Mouse (Mus musculus) limb, embryonic 11.5 days (tissue): ENCODE data around the gene Itm2c. TPM values are rescaled to one million over a fixed set of nuclear protein-coding genes. Genes with fewer than 3 reads are reported as not detected.

Experiments
- ATAC-seq: fragments of 200-750 bp; cut with Nextera tagmentation; 2 replicates; pipeline ENCODE4 v1.8.0; 2017; ENCODE audit warnings: low read depth; ENCODE audit not compliant: insufficient number of reproducible peaks, low FRiP score, low TSS enrichment
- DNase-seq: peaks from one replicate; pipeline ENCODE4 v3.0.0-alpha.2; 2015; ENCODE audit warnings: low spot score
- H3K27ac ChIP-seq: fragments of 300-500 bp; sonication (generic); replicated peaks from 2 replicates; pipeline ENCODE4 v1.5.1; 2014; ENCODE audit warnings: low read depth, mild to moderate bottlenecking, low read length
- H3K27me3 ChIP-seq: fragments of 300-500 bp; sonication (generic); 2 replicates; pipeline ENCODE4 v1.6.1; 2014; ENCODE audit warnings: mild to moderate bottlenecking, low read length, mixed read lengths; ENCODE audit not compliant: control insufficient read depth, insufficient read depth
- H3K36me3 ChIP-seq: fragments of 300-500 bp; sonication (generic); 2 replicates; pipeline ENCODE4 v1.6.1; 2014; ENCODE audit warnings: mild to moderate bottlenecking, low read length, moderate library complexity, mixed read lengths; ENCODE audit not compliant: control insufficient read depth, insufficient read depth
- H3K4me1 ChIP-seq: fragments of 300-500 bp; sonication (generic); 2 replicates; pipeline ENCODE4 v1.6.1; 2014; ENCODE audit warnings: low read length, mixed read lengths; ENCODE audit not compliant: control insufficient read depth, insufficient read depth
- H3K4me2 ChIP-seq: fragments of 300-500 bp; sonication (generic); 2 replicates; pipeline ENCODE4 v1.6.1; 2014; ENCODE audit warnings: low read depth, mild to moderate bottlenecking, moderate library complexity; ENCODE audit not compliant: severe bottlenecking
- H3K4me3 ChIP-seq: fragments of 300-500 bp; sonication (generic); 2 replicates; pipeline ENCODE4 v1.5.1; 2014; ENCODE audit warnings: low read depth, low read length
- H3K9ac ChIP-seq: fragments of 300-500 bp; sonication (generic); 2 replicates; pipeline ENCODE4 v1.6.1; 2014; ENCODE audit warnings: mild to moderate bottlenecking, low read length
- H3K9me3 ChIP-seq: fragments of 300-500 bp; sonication (generic); 2 replicates; pipeline ENCODE4 v1.6.1; 2016; ENCODE audit warnings: low read length; ENCODE audit not compliant: control insufficient read depth
- WGBS: fragments of 180-500 bp; shearing (Covaris S2); extraction: QIAGEN DNeasy Blood & Tissue Kit; methylation state at CpG from one replicate; pipeline ENCODE4 v1.1.7; 2014; 5-methylcytosine and 5-hydroxymethylcytosine counted together
- polyA plus RNA-seq: library from polyadenylated mRNA; unstranded; fragments of >200 nt; fragmentation: Nextera tagmentation; extraction: Ambion mirVana; gene quantifications from 2 replicates; pipeline ENCODE4 v1.2.1, GENCODE M21; 2014

Itm2c gene
- polyA plus RNA-seq, 1 experiment from 2014 or later: 125 TPM

DNA sequence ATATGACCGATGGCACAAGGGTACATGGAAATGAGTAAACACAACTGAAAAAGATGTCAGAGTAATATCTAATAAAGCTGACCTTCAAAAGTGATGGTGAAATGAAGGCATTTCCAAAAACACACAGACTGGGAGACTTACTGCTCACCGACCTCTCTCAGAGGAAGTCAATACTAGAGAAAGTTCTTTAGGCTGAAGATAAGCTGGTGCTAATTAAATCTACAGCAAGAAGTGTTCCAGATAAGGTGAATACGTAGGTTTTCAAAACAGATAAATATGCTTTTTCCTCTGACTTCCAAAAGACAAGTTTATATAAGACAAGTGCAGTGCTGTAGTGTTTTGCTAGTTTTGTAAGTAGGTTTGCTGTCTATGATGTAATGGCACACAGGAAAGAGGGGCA lies 37.8 kb upstream of the Itm2c start:
- Histone ChIP-seq H3K9me3 (no peaks in the 10 kb centered on the region), H3K4me1 (no peaks in the 10 kb centered on the region), H3K36me3 (peaks cover 6% of the 10 kb centered on the region; the same call in 1 of the 2 replicates), H3K27ac (no peak overlapping the region), H3K4me3 (no peak overlapping the region), H3K9ac (no peak overlapping the region), H3K27me3 (no peaks in the 10 kb centered on the region), H3K4me2 (no peak overlapping the region)
- 87% methylated on average over 3 of the region's 3 CpGs for WGBS
- DNase-seq (no peak), ATAC-seq (no peak)

- H3K9ac ChIP-seq: no peak overlapping the region
- H3K27me3 ChIP-seq: no peaks in the 10 kb centered on the region
- H3K4me1 ChIP-seq: no peaks in the 10 kb centered on the region
- H3K4me2 ChIP-seq: no peak overlapping the region
- no peak overlapping the region for H3K27ac ChIP-seq
- ATAC-seq (no peak), DNase-seq (no peak)
- no peak overlapping the region for H3K4me3 ChIP-seq
- peaks cover 6% of the 10 kb centered on the region; the same call in 1 of the 2 replicates for H3K36me3 ChIP-seq
- no peaks in the 10 kb centered on the region for H3K9me3 ChIP-seq
- 78% methylated on average over 6 of the region's 6 CpGs for WGBS
Observed at GRCm38 (mm10) chr1:85857261-85857754, 36.8 kb upstream of the Itm2c start.

DNA sequence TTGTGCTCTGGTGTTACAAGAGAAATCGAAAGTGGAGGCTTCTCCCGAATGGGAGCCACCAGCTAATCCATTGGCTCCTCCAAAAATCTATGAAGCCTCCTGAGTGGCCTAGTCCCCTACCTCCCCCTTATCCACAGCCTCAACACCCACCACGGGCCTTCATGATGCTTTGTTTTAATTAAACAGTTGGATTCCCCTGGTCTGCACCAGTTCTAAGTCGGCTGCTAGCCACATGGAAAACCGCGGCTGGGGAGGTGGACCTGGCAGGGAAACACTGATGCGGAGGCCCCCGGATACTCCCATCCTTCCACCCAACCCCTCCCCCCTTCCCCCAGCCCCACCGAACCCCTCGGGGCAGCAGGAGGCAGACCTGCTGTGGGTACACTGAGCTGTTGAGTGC lies 29.7 kb upstream of the Itm2c start:
- no peak for ATAC-seq
- no peaks in the 10 kb centered on the region for H3K9me3 ChIP-seq
- WGBS: 95% methylated on average over 10 of the region's 10 CpGs

DNA sequence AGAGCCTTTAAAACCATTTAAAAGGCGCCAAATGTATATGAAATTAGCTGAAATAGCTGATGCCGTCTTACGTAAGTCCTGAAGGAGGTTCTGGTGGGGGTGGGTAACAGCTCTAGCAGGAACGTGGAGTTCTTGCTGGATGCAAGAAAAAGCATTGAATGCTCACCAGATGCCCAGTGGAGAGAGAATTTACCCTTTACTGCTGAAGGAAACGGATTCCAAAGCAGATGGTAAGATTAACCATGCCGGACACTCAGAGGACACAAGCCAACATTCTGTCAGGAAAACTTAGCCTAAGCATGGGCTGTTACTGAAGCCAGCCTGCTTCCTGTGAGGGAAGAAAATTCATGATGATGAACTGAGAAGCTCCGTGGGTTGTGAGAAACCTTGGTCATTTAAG lies 24.1 kb upstream of the Itm2c start:
- Histone ChIP-seq H3K4me1 (no peaks in the 10 kb centered on the region), H3K36me3 (no peaks in the 10 kb centered on the region), H3K27ac (no peak overlapping the region), H3K4me2 (no peak overlapping the region), H3K4me3 (no peak overlapping the region), H3K27me3 (no peaks in the 10 kb centered on the region), H3K9ac (no peak overlapping the region), H3K9me3 (no peaks in the 10 kb centered on the region)
- WGBS: 86% methylated on average over 7 of the region's 7 CpGs
- no peak for DNase-seq
- ATAC-seq: no peak

More for the DNA sequence above, 29.7 kb upstream of the Itm2c start:
- no peak overlapping the region for H3K9ac ChIP-seq
- H3K4me1 ChIP-seq: no peaks in the 10 kb centered on the region
- DNase-seq: no peak
- H3K36me3 ChIP-seq: no peaks in the 10 kb centered on the region
- no peaks in the 10 kb centered on the region for H3K27me3 ChIP-seq
- no peak overlapping the region for H3K27ac ChIP-seq
- no peak overlapping the region for H3K4me3 ChIP-seq
- no peak overlapping the region for H3K4me2 ChIP-seq

- 82% methylated on average over 2 of the region's 2 CpGs for WGBS
- Histone ChIP-seq H3K4me2 (no peak overlapping the region), H3K27ac (no peak overlapping the region), H3K4me1 (no peaks in the 10 kb centered on the region), H3K36me3 (no peaks in the 10 kb centered on the region), H3K4me3 (no peak overlapping the region), H3K9ac (no peak overlapping the region), H3K9me3 (no peaks in the 10 kb centered on the region), H3K27me3 (no peaks in the 10 kb centered on the region)
- ATAC-seq (no peak), DNase-seq (no peak)
Observed at GRCm38 (mm10) chr1:85870546-85870945, 23.5 kb upstream of the Itm2c start.

DNA sequence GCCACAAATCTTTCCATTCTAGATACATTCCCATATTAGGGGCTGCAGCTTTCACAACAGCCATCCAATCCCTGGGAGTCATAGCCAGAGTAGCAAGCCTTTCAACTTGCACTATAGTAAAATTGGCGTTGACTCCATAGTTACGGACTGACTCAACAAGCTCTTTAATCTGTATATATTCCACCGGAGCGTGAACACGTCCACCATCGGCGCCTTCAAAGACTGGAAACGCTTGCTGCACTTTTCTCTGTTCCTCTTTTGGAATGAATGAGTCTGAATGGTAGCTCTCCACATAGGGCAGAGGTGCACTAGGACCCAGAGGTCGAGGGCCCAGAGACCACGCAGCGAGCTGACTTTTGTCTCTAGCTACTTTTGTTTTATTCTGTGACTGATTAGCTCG lies 12.1 kb upstream of the Itm2c start:
- no peak overlapping the region for H3K4me3 ChIP-seq
- peaks cover 2% of the 10 kb centered on the region; the same call in 1 of the 2 replicates for H3K9me3 ChIP-seq
- DNase-seq (no peak), ATAC-seq (no peak)
- H3K4me1 ChIP-seq: no peaks in the 10 kb centered on the region
- 94% methylated on average over 12 of the region's 12 CpGs for WGBS
- no peak overlapping the region for H3K27ac ChIP-seq
- no peak overlapping the region for H3K9ac ChIP-seq
- H3K27me3 ChIP-seq: no peaks in the 10 kb centered on the region
- H3K36me3 ChIP-seq: no peaks in the 10 kb centered on the region
- no peak overlapping the region for H3K4me2 ChIP-seq

DNA sequence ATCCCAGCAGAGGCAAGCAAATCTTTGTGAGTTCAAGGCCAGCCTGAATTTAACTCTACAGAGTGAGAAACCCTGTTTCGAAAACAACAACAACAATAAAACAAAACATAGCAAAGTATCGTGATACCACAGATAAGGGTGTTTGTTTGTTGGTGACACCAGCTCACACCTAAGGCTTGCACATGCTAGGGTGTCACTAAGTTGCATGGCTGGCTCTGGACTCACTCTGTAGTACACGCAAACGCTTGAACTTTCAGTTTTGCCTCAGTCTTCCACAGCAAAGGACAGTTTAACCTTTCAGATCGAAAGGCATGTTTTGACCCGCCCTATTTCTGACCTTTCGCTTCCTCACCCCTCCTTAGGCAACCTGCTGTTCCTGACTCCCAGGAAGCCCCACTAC lies 6.9 kb upstream of the Itm2c start:
- no peak overlapping the region for H3K27ac ChIP-seq
- peaks cover 2% of the 10 kb centered on the region; the same call in 1 of the 2 replicates for H3K9me3 ChIP-seq
- DNase-seq (no peak), ATAC-seq (no peak)
- H3K9ac ChIP-seq: no peak overlapping the region
- no peaks in the 10 kb centered on the region for H3K36me3 ChIP-seq
- no peak overlapping the region for H3K4me2 ChIP-seq
- no peak overlapping the region for H3K4me3 ChIP-seq
- H3K27me3 ChIP-seq: no peaks in the 10 kb centered on the region
- WGBS: 91% methylated on average over 7 of the region's 7 CpGs
- H3K4me1 ChIP-seq: no peaks in the 10 kb centered on the region

- H3K4me1 ChIP-seq: peaks cover 37% of the 10 kb centered on the region
- under 1% methylated on average over 30 of the region's 30 CpGs for WGBS
Observed at GRCm38 (mm10) chr1:85894748-85895360, 773 bp downstream of the Itm2c start.

More at GRCm38 (mm10) chr1:85894748-85895360, 773 bp downstream of the Itm2c start:
- ATAC-seq (peak; percentile 70), DNase-seq (peak; percentile 92)
- Histone ChIP-seq H3K9ac (peak overlapping the region; percentile 88), H3K9me3 (no peaks in the 10 kb centered on the region), H3K27ac (peak overlapping the region; percentile 91), H3K36me3 (no peaks in the 10 kb centered on the region), H3K27me3 (no peaks in the 10 kb centered on the region), H3K4me2 (peak overlapping the region; percentile 61), H3K4me3 (peak overlapping the region; percentile 81)
